Mouse (Mus musculus): ENCODE data around the gene Pde11a.

- no peak for TF ChIP-seq CTCF (IDR thresholded peaks at IDR 0.05; ENCODE audit: insufficient read depth, low read depth, low read length)
- TF ChIP-seq POLR2A (IDR thresholded peaks at IDR 0.05; ENCODE audit: insufficient read depth, low read depth, low read length) = no peak
These were observed 273.3 kb downstream of the Pde11a start for GRCm38 (mm10) chr2:76065292-76065691.

Measured in olfactory bulb, adult 2 months (tissue).